Mouse (Mus musculus) MEL (cell line): ENCODE results near the gene Fxyd5.

Source experiments
- BHLHE40 ChIP-seq: IDR thresholded peaks from 2 replicates; pipeline ENCODE4 v1.6.1; 2012; ENCODE audit warnings: low read depth, mild to moderate bottlenecking, inconsistent platforms, low read length, improper control_type of control experiment, borderline replicate concordance
- CTCF ChIP-seq, 3 experiments: IDR thresholded peaks in 2 of 3; conservative IDR thresholded peaks in 1 of 3; 2 replicates each; pipeline ENCODE4 v1.5.1; 2011 to 2012; ENCODE audit warnings: low read length in 3 of 3, low read depth in 2 of 3, mild to moderate bottlenecking in 2 of 3, improper control_type of control experiment in 1 of 3, inconsistent platforms in 1 of 3, mixed read lengths in 1 of 3, moderate library complexity in 1 of 3; ENCODE audit not compliant: control insufficient read depth in 1 of 3, insufficient read depth in 1 of 3, poor library complexity in 1 of 3, severe bottlenecking in 1 of 3
- EP300 ChIP-seq, 2 experiments: IDR thresholded peaks; 2 replicates each; pipeline ENCODE4 v1.6.1; 2011; ENCODE audit warnings: improper control_type of control experiment in 2 of 2, low read length in 2 of 2, low read depth in 1 of 2, mild to moderate bottlenecking in 1 of 2
- HCFC1 ChIP-seq: IDR thresholded peaks from 2 replicates; pipeline ENCODE4 v1.6.1; 2012; ENCODE audit warnings: low read depth, mild to moderate bottlenecking, inconsistent platforms, low read length, improper control_type of control experiment, moderate library complexity
- MXI1 ChIP-seq: IDR thresholded peaks from 2 replicates; pipeline ENCODE4 v1.6.1; 2011; ENCODE audit warnings: mild to moderate bottlenecking, low read depth, low read length, improper control_type of control experiment
- POLR2A ChIP-seq, 2 experiments: IDR thresholded peaks; 2 replicates each; pipeline ENCODE4 v1.6.1; 2011 to 2012; ENCODE audit warnings: low read length in 2 of 2, mild to moderate bottlenecking in 2 of 2, control low read depth in 1 of 2, improper control_type of control experiment in 1 of 2, low read depth in 1 of 2, moderate library complexity in 1 of 2; ENCODE audit not compliant: control insufficient read depth in 1 of 2, insufficient read depth in 1 of 2, poor library complexity in 1 of 2
- POLR2AphosphoS2 ChIP-seq: IDR thresholded peaks from 2 replicates; pipeline ENCODE4 v1.6.1; 2011; ENCODE audit warnings: low read length, improper control_type of control experiment
- SMC3 ChIP-seq: IDR thresholded peaks from 2 replicates; pipeline ENCODE4 v1.6.1; 2011; ENCODE audit warnings: low read depth, low read length, improper control_type of control experiment
- USF1 ChIP-seq: IDR thresholded peaks from 2 replicates; pipeline ENCODE4 v1.6.1; 2014; ENCODE audit warnings: low read depth, mild to moderate bottlenecking, inconsistent platforms, low read length, improper control_type of control experiment, moderate library complexity
- ZC3H11A ChIP-seq: IDR thresholded peaks from 2 replicates; pipeline ENCODE4 v1.6.1; 2012; ENCODE audit warnings: low read depth, mild to moderate bottlenecking, inconsistent platforms, low read length, improper control_type of control experiment

GRCm38 (mm10) chr7:31030717-31031116 lies 11.6 kb downstream of the Fxyd5 start:
- TF ChIP-seq ZC3H11A = no peak
- peak; percentile 19 to 31 (median 22); a peak in 3 of 6 replicates for TF ChIP-seq CTCF (IDR thresholded peaks at IDR 0.05 in 2 of 3, conservative IDR thresholded peaks at IDR 0.05 in 1 of 3; ENCODE audit: control insufficient read depth in 1 of 3, insufficient read depth in 1 of 3, low read depth in 2 of 3, low read length in 3 of 3, poor library complexity in 1 of 3, severe bottlenecking in 1 of 3)
- no peak for TF ChIP-seq MXI1
- TF ChIP-seq HCFC1 = no peak
- no peak for TF ChIP-seq POLR2AphosphoS2
- TF ChIP-seq USF1 = no peak
- TF ChIP-seq SMC3 = no peak
- no peak for TF ChIP-seq POLR2A (IDR thresholded peaks at IDR 0.05; ENCODE audit: control insufficient read depth in 1 of 2, insufficient read depth in 1 of 2, low read depth in 1 of 2, low read length in 2 of 2, poor library complexity in 1 of 2)
- no peak for TF ChIP-seq BHLHE40
- no peak for TF ChIP-seq EP300 (IDR thresholded peaks at IDR 0.05; ENCODE audit: low read depth in 1 of 2, low read length in 2 of 2)
